Mouse (Mus musculus): Measurements from ENCODE around the gene Arsb.

Arsb gene

GRCm38 (mm10) chr13:93920080-93920785 lies 148.8 kb downstream of the Arsb start:
- intact Hi-C loops (cut with DNase I), result no loop called here

GRCm38 (mm10) chr13:93920786-93921300 lies 149.4 kb downstream of the Arsb start:
- intact Hi-C loops (cut with DNase I), result no loop called here

- intact Hi-C loops (cut with DNase I), result no loop called here
Measured at GRCm38 (mm10) chr13:93921831-93922565, 150.6 kb downstream of the Arsb start.

DNA sequence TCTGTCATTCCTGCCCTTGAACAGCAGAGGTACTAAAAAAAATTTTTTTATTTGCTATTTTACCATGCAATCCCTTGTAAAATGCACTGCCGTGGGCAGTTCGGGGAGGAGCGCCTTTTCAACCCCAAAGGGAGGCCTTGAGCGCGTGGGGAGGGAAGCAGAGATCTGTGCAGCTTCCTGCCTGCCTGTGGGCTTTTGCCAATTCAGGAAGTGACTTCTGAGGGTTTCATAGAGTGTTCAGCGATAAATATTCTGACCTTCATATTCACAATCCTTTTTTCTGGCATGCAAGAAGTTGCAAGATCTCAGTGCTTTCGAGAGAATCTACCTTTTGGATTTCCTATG lies 151.1 kb downstream of the Arsb start:
- intact Hi-C loops (cut with DNase I), result no loop called here

GRCm38 (mm10) chr13:93924735-93925432 lies 153.5 kb downstream of the Arsb start:
- intact Hi-C loops (cut with DNase I), result no loop called here

GRCm38 (mm10) chr13:93930561-93931340 lies 159.3 kb downstream of the Arsb start:
- intact Hi-C loops (cut with DNase I), result no loop called here

DNA sequence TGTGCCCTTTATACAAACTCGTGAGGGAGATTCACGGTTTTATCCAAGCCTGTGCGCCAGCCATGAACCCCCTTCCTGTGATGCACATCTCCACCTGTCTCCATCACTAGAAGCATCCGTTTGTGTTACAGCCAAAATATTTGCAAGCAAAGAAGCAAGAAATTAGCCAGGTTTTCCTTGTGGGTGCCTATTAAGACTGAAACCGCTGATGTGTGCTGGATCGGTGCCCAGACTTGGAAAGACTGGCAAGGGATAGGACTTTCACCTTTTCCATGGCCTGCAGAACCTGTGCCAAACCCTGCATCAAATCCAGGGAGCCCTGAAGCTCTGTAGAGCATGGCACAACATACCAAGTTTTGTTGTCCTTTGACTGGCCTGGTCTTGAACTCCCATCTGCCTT lies 165.0 kb downstream of the Arsb start:
- intact Hi-C loops (cut with DNase I), result no loop called here

- intact Hi-C loops (cut with DNase I), result no loop called here
Measured at GRCm38 (mm10) chr13:93938118-93938517, 166.7 kb downstream of the Arsb start.

DNA sequence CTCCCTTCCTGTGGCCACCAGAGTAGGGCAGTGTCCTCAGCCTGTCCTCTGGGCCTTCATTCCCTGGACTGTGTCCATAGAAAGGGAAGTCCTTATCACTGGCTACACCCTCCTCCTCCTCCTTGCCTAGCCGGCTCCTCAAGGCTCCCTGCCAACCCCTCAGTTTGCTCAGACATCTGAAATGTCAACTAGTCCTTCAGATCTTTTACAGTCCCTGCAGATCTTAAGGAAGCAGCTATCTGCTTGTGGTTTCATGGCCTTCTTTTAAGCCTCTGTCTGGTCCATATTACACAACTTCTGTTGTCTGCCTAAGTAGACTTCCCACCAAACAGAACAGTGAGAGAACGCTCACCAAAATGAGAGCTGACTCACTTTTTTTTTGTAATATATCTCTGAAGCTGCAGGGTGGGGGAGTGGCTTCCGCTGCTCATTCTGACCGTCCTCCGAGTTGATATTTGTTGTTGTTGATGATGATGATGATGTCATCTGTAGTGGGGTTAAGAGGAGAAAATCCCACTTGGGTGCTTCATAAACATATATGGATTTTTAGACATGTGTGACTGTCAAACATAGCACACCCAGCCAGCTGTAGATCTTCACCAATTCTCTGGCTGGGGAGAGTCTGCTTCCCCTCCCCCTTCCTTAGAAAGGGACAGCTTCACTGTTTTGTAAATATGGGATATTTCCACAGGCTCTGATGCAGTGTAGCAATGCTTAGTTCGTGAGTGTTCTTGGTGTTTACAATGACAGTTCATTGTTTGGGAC lies 168.1 kb downstream of the Arsb start:
- intact Hi-C loops (cut with DNase I), result no loop called here

DNA sequence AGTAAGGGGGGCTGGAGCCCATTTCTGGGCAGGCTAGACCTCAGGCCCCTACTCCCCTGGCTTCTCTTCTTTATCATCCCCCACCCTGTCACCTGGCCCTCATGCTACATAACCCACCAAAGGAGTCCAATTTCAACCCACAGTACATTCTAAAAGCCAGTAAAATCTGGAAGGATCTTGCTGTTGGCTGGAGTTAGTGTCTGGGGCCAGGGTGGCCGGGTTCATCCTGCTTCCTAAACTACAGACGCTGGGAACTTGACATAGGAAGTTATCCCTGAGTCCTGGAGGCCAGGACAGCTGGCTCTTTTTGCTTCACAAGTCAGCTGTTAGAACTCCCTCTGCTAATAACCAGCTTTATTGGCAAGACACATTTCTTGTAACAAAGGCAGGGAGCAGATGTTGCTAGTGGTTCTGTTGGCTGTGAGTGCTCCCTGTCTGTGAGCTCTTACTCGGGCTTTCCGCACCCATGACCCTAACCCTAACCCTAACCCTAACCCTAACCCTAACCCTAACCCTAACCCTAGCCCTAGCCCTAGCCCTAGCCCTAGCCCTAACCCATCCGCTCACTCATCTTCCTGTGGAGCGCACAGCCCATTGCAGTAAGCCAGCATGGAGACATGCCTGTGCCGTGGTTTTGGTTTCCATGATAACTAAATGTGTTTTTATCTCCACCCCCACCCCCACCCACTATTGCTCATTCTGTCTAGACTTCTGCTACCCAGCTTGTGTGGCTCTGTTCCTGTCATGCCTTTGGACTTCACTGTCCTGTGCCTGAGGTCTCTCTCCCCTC lies 169.5 kb downstream of the Arsb start:
- intact Hi-C loops (cut with DNase I), result no loop called here

DNA sequence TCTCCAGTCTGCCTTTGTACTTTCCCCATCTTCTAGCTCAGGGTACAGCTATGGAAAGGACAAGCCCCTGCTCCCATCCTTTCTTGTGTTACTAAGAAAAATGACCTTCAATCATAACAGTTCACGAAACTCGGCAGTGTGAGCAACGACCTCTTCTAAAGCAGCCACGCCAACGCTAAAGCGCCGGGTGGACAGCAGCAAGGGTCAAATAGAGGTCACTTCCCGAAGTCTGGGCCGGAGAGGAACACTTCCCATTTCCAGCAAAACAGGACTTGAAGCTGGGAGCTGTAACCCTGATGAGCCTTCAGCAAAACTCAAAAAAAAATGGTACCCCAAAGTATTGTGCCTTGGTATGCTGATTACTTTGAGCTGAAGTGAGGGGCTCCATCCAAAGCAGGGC lies 179.6 kb downstream of the Arsb start:
- intact Hi-C loops (cut with DNase I), result loop anchor here (5.0 to 10.0 kb wide), 2 partner anchors 96 to 111 kb away; no protein-coding TSS in a partner anchor

GRCm38 (mm10) chr13:93951555-93951954 lies 180.1 kb downstream of the Arsb start:
- intact Hi-C loops (cut with DNase I), result loop anchor here (5.0 to 10.0 kb wide), 2 partner anchors 97 to 111 kb away; no protein-coding TSS in a partner anchor

- intact Hi-C loops (cut with DNase I), result loop anchor here (5.0 to 10.0 kb wide), 2 partner anchors 98 to 110 kb away; no protein-coding TSS in a partner anchor
Measured at GRCm38 (mm10) chr13:93952466-93952865, 181.0 kb downstream of the Arsb start.

DNA sequence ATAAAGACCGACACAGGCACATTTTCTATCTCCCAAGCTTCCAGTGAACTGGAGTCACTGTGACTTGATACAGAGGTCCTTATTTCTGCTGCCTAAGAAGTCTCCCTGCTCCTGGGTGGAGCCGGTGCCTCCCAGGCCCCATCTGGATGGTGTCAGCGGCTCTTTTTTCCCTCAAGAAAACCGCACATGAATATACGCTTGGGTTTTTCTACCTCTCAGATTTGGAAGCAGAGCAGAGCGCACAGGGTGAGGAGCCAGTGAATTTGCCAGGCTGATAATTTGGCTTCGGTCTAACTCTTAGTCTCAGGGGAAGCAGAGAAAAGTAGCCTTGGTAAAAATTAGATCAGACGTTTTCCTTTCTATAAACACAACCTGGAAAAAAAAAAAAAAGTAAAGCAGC lies 186.5 kb downstream of the Arsb start:
- intact Hi-C loops (cut with DNase I), result loop anchor here (10.0 kb wide), 1 partner anchor 103 kb away; no protein-coding TSS in a partner anchor

DNA sequence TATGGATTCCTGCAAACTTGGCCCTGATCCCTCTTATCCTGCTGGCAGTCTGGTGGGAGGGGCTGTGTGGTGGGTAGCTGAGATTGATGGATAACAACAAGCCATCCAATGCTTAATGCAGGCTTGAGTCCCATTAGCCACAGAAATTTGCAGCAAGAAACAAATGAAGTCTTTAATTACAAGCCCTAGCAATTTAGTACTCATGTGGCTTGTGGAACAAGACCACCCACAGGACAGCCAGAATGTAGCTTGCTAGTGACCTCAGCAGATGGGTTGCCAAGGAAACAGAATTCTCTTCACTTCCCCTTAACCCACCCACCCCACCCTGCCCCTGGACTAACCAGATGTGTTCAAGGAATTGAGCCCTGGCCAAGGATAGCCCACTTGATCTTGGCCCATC lies 194.8 kb downstream of the Arsb start:
- intact Hi-C loops (cut with DNase I), result no loop called here

GRCm38 (mm10) chr13:93967138-93967537 lies 195.7 kb downstream of the Arsb start:
- intact Hi-C loops (cut with DNase I), result no loop called here

DNA sequence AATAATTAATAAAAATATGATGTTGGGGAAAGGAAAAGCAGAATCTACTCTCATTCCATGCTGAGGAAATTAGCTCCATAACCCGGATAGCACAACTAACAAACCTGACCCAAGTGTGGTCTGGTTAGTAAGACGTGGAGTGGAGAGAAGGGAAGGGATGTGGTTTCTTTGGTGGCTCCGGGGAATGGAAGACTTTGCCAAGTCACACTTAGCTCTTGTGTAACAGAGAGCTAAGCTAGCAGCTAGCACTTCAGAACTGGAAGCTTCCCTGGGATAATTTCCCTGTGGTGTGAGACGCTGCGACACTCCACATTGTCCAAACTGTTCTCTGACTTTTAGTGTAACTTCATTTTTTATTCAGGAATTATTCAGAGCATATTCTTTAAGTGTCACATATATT lies 198.7 kb downstream of the Arsb start:
- intact Hi-C loops (cut with DNase I), result no loop called here

DNA sequence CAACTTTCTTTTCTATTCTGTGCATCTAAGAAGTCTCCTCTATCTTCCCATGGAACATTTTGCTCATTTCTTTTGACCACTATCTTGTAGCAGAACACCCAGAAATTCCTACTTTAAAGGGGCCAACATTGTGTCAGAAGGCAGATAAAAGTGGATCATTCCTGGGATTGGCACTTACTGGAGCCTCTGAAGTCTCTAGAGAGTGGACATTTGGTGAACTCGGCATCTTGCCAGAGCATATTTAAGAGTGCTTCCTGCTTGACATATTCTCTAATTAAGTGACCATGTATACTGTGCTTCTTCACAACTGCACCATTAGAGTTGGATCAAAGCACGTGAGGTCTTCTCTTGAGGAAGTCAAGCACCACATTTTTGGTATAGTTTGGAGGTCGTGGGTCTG lies 201.0 kb downstream of the Arsb start:
- intact Hi-C loops (cut with DNase I), result no loop called here

DNA sequence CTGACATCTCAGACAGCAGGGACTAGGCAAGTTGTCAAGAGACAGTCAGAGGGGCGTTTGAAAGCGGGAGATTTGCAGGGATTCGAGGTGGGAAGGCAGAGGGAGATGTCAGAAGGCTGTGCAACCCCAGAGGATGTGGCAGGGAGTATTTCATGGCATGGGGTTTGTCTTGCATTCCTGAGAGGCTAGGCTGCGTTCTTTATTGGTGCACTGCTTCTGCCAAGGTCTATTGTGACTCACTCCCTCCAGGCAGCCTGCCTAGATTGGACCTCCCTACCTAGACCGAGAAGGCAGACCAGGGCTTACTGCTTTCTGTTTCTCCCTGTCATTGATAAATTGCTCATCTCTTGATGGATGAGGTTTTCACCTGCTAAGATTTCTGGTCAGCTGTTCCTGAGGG lies 204.2 kb downstream of the Arsb start:
- intact Hi-C loops (cut with DNase I), result no loop called here
